Mouse (Mus musculus) liver, postnatal 0 days (tissue): ENCODE measurements around the gene AC129217.1. TPM values are rescaled to one million over a fixed set of nuclear protein-coding genes. Genes with fewer than 3 reads are reported as not detected.

Experiments
- ATAC-seq: fragments of 200-750 bp; cut with Nextera tagmentation; 2 replicates; pipeline ENCODE4 v1.8.0; 2017; ENCODE audit warnings: mild to moderate bottlenecking, moderate library complexity
- DNase-seq: peaks from one replicate; pipeline ENCODE4 v3.0.0-alpha.2; 2016
- H3K27ac ChIP-seq: fragments of 300-500 bp; sonication (generic); 2 replicates; pipeline ENCODE4 v1.5.1; 2014; ENCODE audit warnings: antibody characterized with exemption, moderate library complexity, mild to moderate bottlenecking, low read depth
- H3K27me3 ChIP-seq: fragments of 300-500 bp; sonication (generic); 2 replicates; pipeline ENCODE4 v1.6.1; 2014; ENCODE audit warnings: low read length, control low read depth, mixed read lengths; ENCODE audit not compliant: insufficient read depth
- H3K36me3 ChIP-seq: fragments of 300-500 bp; sonication (generic); replicated peaks from 2 replicates; pipeline ENCODE4 v1.6.1; 2014; ENCODE audit warnings: mild to moderate bottlenecking, control low read depth, low read length, moderate library complexity, mixed read lengths; ENCODE audit not compliant: insufficient read depth
- H3K4me1 ChIP-seq: fragments of 300-500 bp; sonication (generic); 2 replicates; pipeline ENCODE4 v1.6.1; 2014; ENCODE audit warnings: antibody characterized with exemption, mild to moderate bottlenecking, control low read depth; ENCODE audit not compliant: insufficient read depth
- H3K4me2 ChIP-seq: fragments of 300-500 bp; sonication (generic); 2 replicates; pipeline ENCODE4 v1.6.1; 2014; ENCODE audit warnings: low read depth, mild to moderate bottlenecking, low read length, moderate library complexity, mixed read lengths
- H3K4me3 ChIP-seq: fragments of 300-500 bp; sonication (generic); 2 replicates; pipeline ENCODE4 v1.5.1; 2014; ENCODE audit warnings: low read depth, low read length
- H3K9ac ChIP-seq: fragments of 300-500 bp; sonication (generic); replicated peaks from 2 replicates; pipeline ENCODE4 v1.6.1; 2014; ENCODE audit warnings: mild to moderate bottlenecking, moderate library complexity
- H3K9me3 ChIP-seq: fragments of 300-500 bp; sonication (generic); 2 replicates; pipeline ENCODE4 v1.6.1; 2016; ENCODE audit warnings: mild to moderate bottlenecking, control low read depth, low read length, mixed read lengths
- CTCF ChIP-seq: sonication (generic); IDR thresholded peaks from 2 replicates; pipeline ENCODE4 v1.5.1; 2016; ENCODE audit warnings: antibody characterized with exemption, low read depth
- EP300 ChIP-seq: IDR thresholded peaks from 2 replicates; pipeline ENCODE4 v1.6.1; 2016; ENCODE audit warnings: antibody characterized with exemption, low read depth, mild to moderate bottlenecking
- WGBS: fragments of 180-500 bp; shearing (Covaris S2); extraction: QIAGEN DNeasy Blood & Tissue Kit; methylation state at CpG from one replicate; pipeline ENCODE4 v1.1.7; 2014; ENCODE audit not compliant: insufficient replicate concordance; 5-methylcytosine and 5-hydroxymethylcytosine counted together
- polyA plus RNA-seq: library from polyadenylated mRNA; unstranded; fragments of >200 nt; fragmentation: Nextera tagmentation; extraction: Ambion mirVana; gene quantifications from 2 replicates; pipeline ENCODE4 v1.2.1, GENCODE M21; 2015

The AC129217.1 gene
- polyA plus RNA-seq, 1 experiment from 2014 or later = not detected

DNA sequence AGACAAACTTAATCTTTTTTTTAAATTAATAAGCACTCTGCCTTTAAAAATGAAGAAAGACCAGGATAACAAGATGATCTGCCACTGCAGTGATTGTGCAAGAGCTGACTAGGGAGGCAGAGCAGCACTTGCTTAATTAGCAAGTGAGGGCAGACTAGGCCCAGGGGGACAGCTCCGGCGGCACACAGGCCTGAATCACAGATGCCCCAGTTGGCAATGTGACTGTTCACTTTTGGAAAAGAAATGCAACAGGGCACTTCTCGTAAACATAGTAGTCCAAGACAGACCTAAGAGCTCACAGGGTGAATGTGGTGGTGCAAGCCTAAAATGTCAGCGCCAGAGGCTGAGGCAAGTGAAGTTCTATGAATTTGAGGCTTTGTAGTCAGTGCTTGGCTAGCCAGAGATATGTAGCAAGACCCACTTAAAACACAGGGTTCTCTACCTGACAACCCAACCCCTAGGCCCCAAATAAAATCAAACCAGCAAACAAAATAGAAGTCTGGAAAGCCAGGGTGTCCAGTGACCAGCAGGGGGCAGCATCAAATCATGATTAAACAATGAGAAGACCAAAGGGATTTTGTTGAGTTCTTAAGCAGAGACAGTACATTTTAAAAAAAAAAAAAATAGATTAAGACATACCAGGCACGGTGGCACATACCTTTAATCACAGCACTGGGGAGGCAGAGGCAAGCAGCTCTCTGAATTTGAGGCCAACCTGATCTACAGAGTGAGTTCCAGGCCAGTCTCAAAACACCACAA, 15.0 kb downstream of the AC129217.1 start:
- H3K27me3 ChIP-seq = no peaks in the 10 kb centered on the region
- no peak overlapping the region for H3K27ac ChIP-seq
- H3K4me2 ChIP-seq = no peak overlapping the region
- TF ChIP-seq CTCF (peak; percentile 82), EP300 (no peak)
- no peaks in the 10 kb centered on the region for H3K9me3 ChIP-seq
- H3K4me1 ChIP-seq = peaks cover 15% of the 10 kb centered on the region
- H3K4me3 ChIP-seq = no peak overlapping the region
- ATAC-seq (peak; percentile 22), DNase-seq (peak; percentile 83)
- no peak overlapping the region for H3K9ac ChIP-seq
- WGBS = 55% methylated on average over 5 of the region's 5 CpGs
- peaks cover 24% of the 10 kb centered on the region for H3K36me3 ChIP-seq

DNA sequence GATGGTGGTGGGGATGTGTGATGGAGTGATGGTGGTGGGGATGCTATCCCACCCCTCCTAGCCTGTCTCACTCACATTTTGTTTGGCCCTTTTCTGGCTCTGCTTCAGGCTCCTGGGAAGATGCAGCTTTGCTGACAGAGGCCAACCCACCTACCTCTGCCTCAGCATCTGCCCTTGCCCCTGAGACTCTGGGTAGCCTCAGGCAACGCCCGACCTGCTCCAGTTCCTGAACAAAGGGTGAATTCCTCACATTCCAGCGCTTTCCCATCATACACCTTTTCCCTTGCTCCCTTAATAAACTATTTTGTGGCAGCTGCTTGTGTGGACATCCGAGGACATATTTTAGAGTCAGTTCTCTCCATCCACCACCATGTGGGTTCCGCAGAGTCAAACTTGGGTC, 18.8 kb downstream of the AC129217.1 start:
- no peak overlapping the region for H3K27ac ChIP-seq
- TF ChIP-seq EP300 (no peak), CTCF (no peak)
- 81% methylated on average over 5 of the region's 5 CpGs for WGBS

DNA sequence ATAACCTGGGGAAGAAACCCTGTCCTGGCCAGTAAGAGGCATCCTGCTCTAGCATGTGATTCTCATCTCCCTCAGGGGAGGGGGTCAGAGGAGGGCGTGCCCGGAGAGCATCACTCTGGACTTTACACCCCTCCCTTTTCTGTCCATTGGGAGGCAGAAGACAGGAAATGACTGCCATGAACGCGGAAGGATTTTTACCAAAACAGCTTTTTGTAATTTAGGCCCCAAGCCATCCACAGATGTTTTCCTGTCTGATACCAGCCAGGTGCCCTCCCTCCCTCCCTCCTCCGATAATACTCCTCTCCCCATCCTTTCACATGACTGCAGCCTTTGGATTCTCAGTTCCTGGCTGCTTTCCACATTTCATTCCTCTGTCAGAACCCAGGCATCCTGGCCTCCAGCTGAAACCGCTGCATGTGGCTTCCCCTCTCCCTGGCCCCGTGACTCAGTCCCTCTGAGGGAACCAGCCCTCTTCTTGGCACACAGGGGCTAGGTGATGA, 20.9 kb downstream of the AC129217.1 start, which contains the start of gene Lrrn4cl:
TSS of gene Lrrn4cl (plus strand) at position 367 of the 500 bp plus-strand sequence.
- no peak within 1 kb of the TSS for H3K4me2 ChIP-seq
- WGBS = 40% methylated on average over 7 of the region's 7 CpGs
- peak; percentile 35; the same call in 1 of the 2 replicates for ATAC-seq
- H3K36me3 ChIP-seq = peaks cover 20% of the 10 kb centered on the region
- H3K27ac ChIP-seq = no peak within 1 kb of the TSS
- TF ChIP-seq CTCF = no peak
- TF ChIP-seq EP300 = no peak
- no peak within 1 kb of the TSS for H3K9ac ChIP-seq
- H3K27me3 ChIP-seq = no peaks in the 10 kb centered on the region
- no peaks in the 10 kb centered on the region for H3K9me3 ChIP-seq
- no peak within 1 kb of the TSS for H3K4me3 ChIP-seq
- no peaks in the 10 kb centered on the region for H3K4me1 ChIP-seq
- no peak for DNase-seq

More for the DNA sequence above, 18.8 kb downstream of the AC129217.1 start:
- DNase-seq (no peak), ATAC-seq (no peak)
- Histone ChIP-seq H3K9ac (no peak overlapping the region), H3K9me3 (no peaks in the 10 kb centered on the region), H3K36me3 (peaks cover 20% of the 10 kb centered on the region), H3K27me3 (no peaks in the 10 kb centered on the region), H3K4me3 (no peak overlapping the region), H3K4me1 (no peaks in the 10 kb centered on the region), H3K4me2 (no peak overlapping the region)

GRCm38 (mm10) chr19:8851639-8852038, 22.1 kb downstream of the AC129217.1 start:
- Histone ChIP-seq H3K4me1 (no peaks in the 10 kb centered on the region), H3K36me3 (peaks cover 13% of the 10 kb centered on the region), H3K9me3 (no peaks in the 10 kb centered on the region), H3K27me3 (no peaks in the 10 kb centered on the region), H3K4me2 (no peak overlapping the region), H3K27ac (no peak overlapping the region), H3K4me3 (no peak overlapping the region), H3K9ac (no peak overlapping the region)
- DNase-seq (no peak), ATAC-seq (no peak)
- TF ChIP-seq EP300 = no peak
- no peak for TF ChIP-seq CTCF
- 54% methylated on average over 7 of the region's 7 CpGs for WGBS

GRCm38 (mm10) chr19:8852236-8852928, 22.8 kb downstream of the AC129217.1 start:
- DNase-seq (no peak), ATAC-seq (no peak)
- 62% methylated on average over 10 of the region's 10 CpGs for WGBS
- no peak overlapping the region for H3K4me2 ChIP-seq
- TF ChIP-seq EP300 (no peak), CTCF (no peak)
- peaks cover 5% of the 10 kb centered on the region for H3K36me3 ChIP-seq
- no peak overlapping the region for H3K9ac ChIP-seq
- H3K9me3 ChIP-seq = no peaks in the 10 kb centered on the region
- H3K27ac ChIP-seq = no peak overlapping the region
- no peak overlapping the region for H3K4me3 ChIP-seq
- no peaks in the 10 kb centered on the region for H3K4me1 ChIP-seq
- H3K27me3 ChIP-seq = no peaks in the 10 kb centered on the region

DNA sequence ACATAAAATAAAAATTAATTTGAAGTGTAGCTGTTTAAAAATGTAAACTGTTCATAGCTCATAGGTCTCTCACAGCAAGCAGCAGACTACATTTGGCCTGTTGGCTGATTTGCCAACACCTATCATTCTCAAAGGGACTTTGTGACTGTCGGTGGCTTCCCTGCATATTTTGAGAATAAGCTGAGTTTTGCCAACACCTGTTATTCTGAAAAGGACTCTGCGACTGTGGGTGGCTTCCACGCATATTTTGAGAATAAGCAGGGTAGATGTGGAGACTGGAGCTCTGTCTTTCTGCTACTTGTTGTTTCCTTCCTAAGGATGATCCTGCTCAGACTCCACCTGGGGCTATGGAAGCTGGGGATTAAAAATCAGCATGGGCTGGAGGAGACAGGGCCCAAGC, 23.5 kb downstream of the AC129217.1 start:
- H3K9me3 ChIP-seq = no peaks in the 10 kb centered on the region
- no peak overlapping the region for H3K4me3 ChIP-seq
- WGBS = 73% methylated on average over 3 of the region's 3 CpGs
- no peaks in the 10 kb centered on the region; the same call in 1 of the 2 replicates for H3K36me3 ChIP-seq
- no peaks in the 10 kb centered on the region for H3K27me3 ChIP-seq
- no peak for TF ChIP-seq EP300
- no peak overlapping the region for H3K27ac ChIP-seq
- DNase-seq (no peak), ATAC-seq (no peak)
- H3K9ac ChIP-seq = no peak overlapping the region
- no peak overlapping the region for H3K4me2 ChIP-seq
- no peaks in the 10 kb centered on the region for H3K4me1 ChIP-seq
